Mouse (Mus musculus) liver, adult (tissue): Measurements from ENCODE around the gene Fbxo48.

Source experiments
- GATA4 ChIP-seq: IDR thresholded peaks from 2 replicates; pipeline ENCODE4 v1.6.1; 2014; ENCODE audit warnings: mild to moderate bottlenecking, low read length; ENCODE audit not compliant: insufficient replicate concordance

Gene Fbxo48

DNA sequence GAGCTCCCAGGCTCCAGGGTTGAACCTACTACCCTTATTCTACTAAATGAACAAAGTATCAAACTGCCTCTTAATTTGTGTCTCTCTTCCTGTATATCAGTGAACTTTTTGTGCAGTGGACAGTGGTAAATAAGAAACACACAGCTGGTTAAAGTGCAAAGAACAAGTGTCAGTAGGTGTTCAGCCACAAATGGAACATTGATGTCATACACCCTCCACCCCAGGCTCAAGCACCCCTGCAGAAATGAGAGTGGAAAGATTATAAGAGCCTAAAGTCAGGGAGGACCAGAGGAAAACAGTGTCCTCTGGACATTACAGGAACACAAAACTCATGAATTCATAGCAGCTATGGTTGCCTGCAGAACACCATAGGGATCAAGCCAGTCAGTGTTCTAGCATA lies 45.6 kb downstream of the Fbxo48 start:
- TF ChIP-seq GATA4 = no peak

- TF ChIP-seq GATA4 = peak; percentile 88
Observed at GRCm38 (mm10) chr11:16997465-16997864, 46.3 kb downstream of the Fbxo48 start.

GRCm38 (mm10) chr11:16999387-16999786 lies 48.2 kb downstream of the Fbxo48 start:
- no peak for TF ChIP-seq GATA4

DNA sequence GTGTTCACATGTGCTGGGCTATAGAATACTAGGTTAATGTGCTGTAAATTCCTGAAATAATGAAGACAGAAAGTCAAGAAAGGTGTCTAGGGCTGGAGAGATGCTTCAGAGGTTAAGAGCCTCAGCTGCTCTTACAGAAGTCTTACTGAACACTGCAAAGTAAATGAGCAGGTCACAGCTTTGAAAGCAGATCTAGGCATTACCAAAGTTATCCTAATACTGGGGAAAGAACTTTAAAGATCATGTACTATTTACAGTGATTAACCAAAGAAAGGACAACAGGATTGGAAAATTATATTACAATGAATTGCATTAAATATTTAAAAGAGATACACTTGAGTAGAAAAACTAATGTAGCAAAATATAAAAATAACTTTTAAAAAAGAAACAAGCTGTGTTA lies 48.8 kb downstream of the Fbxo48 start:
- TF ChIP-seq GATA4 = no peak

- TF ChIP-seq GATA4 = no peak
Observed at GRCm38 (mm10) chr11:17000353-17001334, 49.5 kb downstream of the Fbxo48 start.

- no peak for TF ChIP-seq GATA4
Observed at GRCm38 (mm10) chr11:17002739-17003373, 51.7 kb downstream of the Fbxo48 start.

- TF ChIP-seq GATA4 = no peak
Observed at GRCm38 (mm10) chr11:17003757-17004156, 52.6 kb downstream of the Fbxo48 start.
